24 mouse cellular contexts compared by ENCODE assay signal in the genomic region with DNA sequence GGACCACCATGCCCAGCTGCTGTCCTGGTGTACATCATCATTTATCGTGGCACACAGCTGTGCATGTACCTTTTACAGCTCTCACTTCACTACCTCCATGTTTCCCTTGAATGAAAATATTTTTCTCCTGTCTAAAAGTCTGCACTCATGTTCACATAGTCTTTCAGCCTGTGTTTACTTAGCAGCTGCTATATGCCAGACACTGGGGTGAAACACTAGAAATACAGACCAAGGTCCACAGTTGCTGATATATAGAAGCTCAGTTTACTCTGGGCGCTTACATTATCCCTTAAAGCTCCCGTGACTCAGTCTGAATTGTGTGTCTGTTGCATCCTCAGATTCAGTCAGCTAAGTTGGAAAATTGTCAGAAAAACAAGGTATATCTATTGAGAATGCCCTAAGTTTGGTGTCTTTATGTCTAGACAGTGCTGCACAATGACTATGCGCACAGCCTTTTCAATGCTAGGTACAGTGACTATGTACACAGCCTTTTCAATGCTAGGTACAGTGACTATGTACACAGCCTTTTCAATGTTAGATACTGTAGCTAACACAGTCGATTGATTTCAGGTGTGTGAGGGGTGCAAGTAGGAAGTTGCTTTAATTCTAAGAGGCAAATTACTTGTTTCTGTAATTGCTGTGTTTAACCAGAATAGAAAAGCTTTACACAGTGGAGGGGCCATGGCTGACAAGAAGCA.
"Had no signal": no experiment of that assay in that cellular context is flagged by ENCODE, and none has a peak within 500 bp of the region (broad histone marks: within the 10 kb centered on the region; RNA-seq: fewer than 3 reads in every experiment).

No protein-coding gene starts in this region.

- H3K9me3 ChIP-seq: heart, embryonic 13.5 days; heart, embryonic 15.5 days; hindbrain, embryonic 13.5 days; hindbrain, embryonic 15.5 days; limb, embryonic 10.5 days; limb, embryonic 12.5 days had no signal

- H3K4me1 ChIP-seq: heart, embryonic 13.5 days; heart, embryonic 15.5 days; hindbrain, embryonic 13.5 days; hindbrain, embryonic 15.5 days; limb, embryonic 10.5 days; limb, embryonic 12.5 days had no signal

- DNase-seq: gastrocnemius, adult 2 months; gastrocnemius, postnatal 10 days; gastrocnemius, postnatal 25 days; heart, adult 11 months; heart, adult 2 months; heart, postnatal 14 days; heart, postnatal 36 days; kidney, adult 11 months; kidney, adult 2 months; kidney, postnatal 10 days; kidney, postnatal 25 days; kidney, postnatal 4 days had no signal

- H3K27me3 ChIP-seq: heart, embryonic 13.5 days; heart, embryonic 15.5 days; hindbrain, embryonic 13.5 days; hindbrain, embryonic 15.5 days; limb, embryonic 12.5 days had no signal

- H3K27ac ChIP-seq: gastrocnemius, adult 2 months; heart, adult 2 months; heart, embryonic 13.5 days; heart, embryonic 15.5 days; hindbrain, embryonic 13.5 days; hindbrain, embryonic 15.5 days; hindbrain, postnatal 0 days; layer of hippocampus, adult 2 months; left cerebral cortex, adult 2 months; limb, embryonic 10.5 days; limb, embryonic 12.5 days had no signal

- H3K4me3 ChIP-seq: gastrocnemius, adult 2 months; heart, adult 2 months; heart, embryonic 13.5 days; heart, embryonic 15.5 days; hindbrain, embryonic 13.5 days; hindbrain, embryonic 15.5 days; layer of hippocampus, adult 2 months; left cerebral cortex, adult 2 months; limb, embryonic 10.5 days; limb, embryonic 12.5 days had no signal

- H3K9ac ChIP-seq: heart, embryonic 13.5 days; heart, embryonic 15.5 days; hindbrain, embryonic 13.5 days; hindbrain, embryonic 15.5 days; limb, embryonic 12.5 days had no signal

- ATAC-seq: forebrain, embryonic 16.5 days; hindbrain, postnatal 0 days; intestine, embryonic 16.5 days had no signal

- H3K4me2 ChIP-seq: heart, embryonic 11.5 days; heart, embryonic 13.5 days; heart, embryonic 15.5 days; hindbrain, embryonic 13.5 days; hindbrain, embryonic 15.5 days; limb, embryonic 12.5 days had no signal
